Mouse (Mus musculus) bone marrow macrophage, adult 2 months (primary cell): ENCODE data around the gene Cd164l2. TPM values are rescaled to one million over a fixed set of nuclear protein-coding genes. Genes with fewer than 3 reads are reported as not detected.

Experiments used
- H3K27ac ChIP-seq: 2 replicates; pipeline ENCODE4 v1.5.1; 2012; ENCODE audit warnings: low read depth, low read length; ENCODE audit not compliant: insufficient read depth
- H3K4me1 ChIP-seq: 2 replicates; pipeline ENCODE4 v1.6.1; 2012; ENCODE audit warnings: low read length; ENCODE audit not compliant: control insufficient read depth, insufficient read depth
- H3K4me3 ChIP-seq: 2 replicates; pipeline ENCODE4 v1.5.1; 2012; ENCODE audit warnings: mild to moderate bottlenecking, low read length, moderate library complexity; ENCODE audit not compliant: insufficient read depth
- CTCF ChIP-seq: IDR thresholded peaks from 2 replicates; pipeline ENCODE4 v1.5.1; 2012; ENCODE audit warnings: low read depth, mild to moderate bottlenecking, low read length, moderate library complexity
- POLR2A ChIP-seq: IDR thresholded peaks from 2 replicates; pipeline ENCODE4 v1.6.1; 2012; ENCODE audit warnings: mild to moderate bottlenecking, low read depth, low read length, borderline replicate concordance
- polyA plus RNA-seq: library from polyadenylated mRNA; stranded (reverse); fragments of >200 nt; gene quantifications from 2 replicates; pipeline ENCODE4 v1.2.4, GENCODE M21; 2012; ENCODE audit not compliant: missing spikeins, insufficient read depth, insufficient read length

Cd164l2 gene
- polyA plus RNA-seq, 1 experiment = not detected

GRCm38 (mm10) chr4:133213661-133214060, 1.7 kb downstream of the Cd164l2 start:
- no peak overlapping the region for H3K4me3 ChIP-seq
- peaks cover 2% of the 10 kb centered on the region for H3K4me1 ChIP-seq
- H3K27ac ChIP-seq = no peak overlapping the region
- TF ChIP-seq CTCF = no peak
- TF ChIP-seq POLR2A = no peak

- H3K27ac ChIP-seq = no peak overlapping the region
- no peaks in the 10 kb centered on the region; the same call in 1 of the 2 replicates for H3K4me1 ChIP-seq
- H3K4me3 ChIP-seq = no peak overlapping the region
- TF ChIP-seq CTCF (peak; percentile 94), POLR2A (no peak)
These were observed 5.7 kb downstream of the Cd164l2 start for GRCm38 (mm10) chr4:133217641-133218040.

DNA sequence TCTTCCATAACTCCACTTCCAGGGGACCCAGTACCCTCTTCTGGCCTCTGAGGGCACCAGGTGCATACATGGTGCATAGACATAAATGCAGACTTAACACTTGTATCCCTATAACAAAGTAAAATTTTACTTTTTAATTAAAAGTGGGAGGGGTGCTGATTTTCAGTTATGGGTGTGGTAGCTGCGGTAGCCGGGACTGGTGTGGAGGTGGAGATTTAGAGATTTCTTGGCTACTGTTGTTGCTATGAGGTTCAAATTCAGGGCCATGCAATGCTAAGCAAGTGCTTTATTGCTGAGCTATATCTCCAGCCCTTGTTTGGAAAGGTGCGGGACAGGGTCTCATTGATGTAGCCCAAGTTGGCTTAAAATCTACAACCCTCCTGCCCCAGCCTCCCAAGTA, 6.8 kb downstream of the Cd164l2 start:
- no peaks in the 10 kb centered on the region for H3K4me1 ChIP-seq
- no peak overlapping the region for H3K4me3 ChIP-seq
- no peak overlapping the region for H3K27ac ChIP-seq
- TF ChIP-seq CTCF (no peak), POLR2A (no peak)

DNA sequence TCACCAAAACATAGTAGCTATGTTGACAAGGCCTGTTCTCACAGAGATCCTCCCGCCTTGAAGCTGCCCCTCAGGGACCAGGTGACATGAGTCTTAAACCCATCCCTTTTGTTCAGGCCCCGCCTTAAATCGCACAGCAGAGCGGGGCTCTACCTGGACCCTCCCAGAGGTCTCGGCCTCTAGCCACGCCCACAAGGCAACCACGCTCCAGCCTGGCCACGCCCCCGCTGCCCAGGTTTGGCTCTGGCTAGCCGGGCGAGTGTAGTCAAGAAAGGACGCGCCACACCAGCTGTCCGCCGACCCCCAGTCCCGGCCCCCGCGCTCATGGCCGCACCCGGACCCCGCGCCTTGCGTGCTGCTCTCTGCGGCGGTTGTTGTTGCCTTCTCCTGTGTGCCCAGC, 8.7 kb downstream of the Cd164l2 start:
- Histone ChIP-seq H3K27ac (no peak overlapping the region), H3K4me3 (no peak overlapping the region)
- TF ChIP-seq POLR2A = no peak
- no peak for TF ChIP-seq CTCF

DNA sequence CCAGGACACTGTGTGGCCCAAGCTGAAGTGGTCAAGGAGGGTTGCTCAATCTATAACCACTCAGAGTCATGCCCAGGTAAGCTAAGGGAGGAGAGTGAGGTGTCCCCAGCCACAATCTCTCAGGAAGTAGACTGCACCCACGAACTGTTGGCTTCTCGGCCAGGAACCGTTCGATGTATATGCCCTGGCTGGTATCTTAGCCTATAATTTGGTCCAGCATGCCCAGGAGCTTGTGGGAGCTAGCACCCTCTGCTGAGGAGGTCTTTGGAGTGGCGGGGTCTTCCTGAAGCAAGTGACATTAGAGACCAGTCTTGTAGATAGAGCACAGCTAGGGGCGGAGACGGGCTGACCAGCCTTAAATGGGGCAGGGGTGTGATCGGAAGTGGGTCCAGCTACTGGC, 9.8 kb downstream of the Cd164l2 start:
- TF ChIP-seq POLR2A (no peak), CTCF (no peak)

More for the DNA sequence above, 8.7 kb downstream of the Cd164l2 start:
- H3K4me1 ChIP-seq = no peaks in the 10 kb centered on the region

DNA sequence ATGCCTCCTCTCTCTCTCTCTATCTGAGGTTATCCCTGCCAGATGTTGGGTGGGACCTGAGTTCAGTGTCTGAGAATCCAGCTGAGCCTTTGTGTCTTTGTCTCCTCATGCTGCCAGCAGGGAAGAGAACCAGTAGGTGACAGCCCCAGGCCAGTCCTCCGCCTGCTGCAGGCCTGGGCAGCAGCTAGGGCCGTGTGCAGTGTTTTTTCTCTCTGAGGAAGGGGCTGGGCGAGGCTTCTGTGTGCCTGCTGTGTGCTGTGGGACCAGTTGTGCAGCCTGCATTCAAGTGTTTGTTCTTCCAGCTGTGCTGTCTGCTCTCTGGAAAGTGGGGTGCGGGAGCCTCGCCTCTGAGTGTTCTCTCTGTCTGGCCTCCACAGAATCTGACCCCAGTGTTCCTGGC, 11.9 kb downstream of the Cd164l2 start:
- no peaks in the 10 kb centered on the region for H3K4me1 ChIP-seq
- H3K4me3 ChIP-seq = no peak overlapping the region
- TF ChIP-seq POLR2A = no peak
- no peak overlapping the region for H3K27ac ChIP-seq

More for the DNA sequence above, 9.8 kb downstream of the Cd164l2 start:
- Histone ChIP-seq H3K27ac (no peak overlapping the region), H3K4me3 (no peak overlapping the region), H3K4me1 (no peaks in the 10 kb centered on the region)

DNA sequence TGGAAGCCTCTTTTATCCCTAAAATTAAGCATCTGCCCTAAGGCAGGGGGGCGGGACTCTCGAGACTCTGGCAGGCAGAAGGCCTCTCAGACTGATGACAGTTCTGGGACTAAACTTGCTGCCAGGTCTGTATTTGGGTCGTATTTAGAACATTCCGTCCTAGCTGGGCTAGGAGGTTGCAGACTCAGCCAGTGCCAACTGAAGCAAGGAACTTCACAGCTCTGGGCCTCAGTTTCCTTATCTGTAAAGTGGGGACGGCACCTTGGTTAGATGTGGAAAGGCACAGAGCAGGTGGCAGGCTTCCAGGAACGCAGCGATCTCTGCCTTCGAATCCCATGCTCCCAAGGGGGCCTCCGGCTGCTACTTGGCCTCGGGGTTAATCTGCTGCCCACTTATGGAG, 14.1 kb downstream of the Cd164l2 start:
- Histone ChIP-seq H3K4me1 (no peaks in the 10 kb centered on the region), H3K27ac (no peak overlapping the region), H3K4me3 (no peak overlapping the region)
- no peak for TF ChIP-seq POLR2A
- TF ChIP-seq CTCF = no peak

DNA sequence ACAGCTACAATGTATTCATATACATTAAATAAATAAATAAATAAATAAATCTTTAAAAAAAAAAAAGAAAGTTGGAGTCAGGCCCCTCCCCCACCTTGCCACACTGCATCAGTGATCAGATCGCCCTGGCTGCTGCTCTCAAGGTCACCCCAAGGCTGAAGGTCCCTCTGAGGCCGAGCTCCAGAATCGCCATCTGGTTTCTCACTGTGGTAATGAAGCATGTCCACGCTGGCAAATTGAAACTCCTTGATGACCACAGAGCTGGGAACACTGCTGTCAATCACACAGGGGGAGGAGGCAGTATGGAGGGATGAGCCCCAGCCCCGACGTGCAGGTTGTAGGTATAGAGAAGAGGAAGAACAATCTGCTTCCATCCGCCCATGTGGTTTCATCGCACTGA, 15.7 kb downstream of the Cd164l2 start:
- TF ChIP-seq POLR2A = no peak
- no peak for TF ChIP-seq CTCF
- Histone ChIP-seq H3K4me3 (no peak overlapping the region), H3K4me1 (no peaks in the 10 kb centered on the region), H3K27ac (no peak overlapping the region)

DNA sequence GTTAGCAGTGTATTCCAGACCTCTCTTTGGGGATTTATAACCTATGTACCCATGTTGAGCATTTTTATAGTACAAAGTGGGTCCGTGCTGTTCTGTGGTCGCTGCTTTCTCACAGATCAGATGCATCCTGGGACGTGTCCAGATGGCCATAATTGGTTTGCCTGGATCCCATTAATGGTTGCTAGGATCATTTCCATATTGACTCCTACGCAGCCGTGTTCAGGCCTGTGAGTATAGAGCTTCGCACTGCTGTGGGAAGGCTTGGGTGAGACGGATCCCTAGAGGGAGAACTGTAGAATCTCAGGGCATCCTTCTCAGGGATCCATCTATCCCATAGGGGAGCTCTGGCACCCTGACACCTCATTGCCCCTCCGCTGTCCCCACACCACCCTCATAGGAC, 17.7 kb downstream of the Cd164l2 start:
- H3K27ac ChIP-seq = no peak overlapping the region
- TF ChIP-seq POLR2A (no peak), CTCF (no peak)
- no peak overlapping the region for H3K4me3 ChIP-seq
- no peaks in the 10 kb centered on the region for H3K4me1 ChIP-seq

GRCm38 (mm10) chr4:133233285-133233976, 21.5 kb downstream of the Cd164l2 start:
- Histone ChIP-seq H3K4me1 (peaks cover 9% of the 10 kb centered on the region), H3K27ac (no peak overlapping the region), H3K4me3 (no peak overlapping the region)
- TF ChIP-seq CTCF (peak; percentile 80), POLR2A (no peak)

- H3K27ac ChIP-seq = no peak overlapping the region
- no peak overlapping the region for H3K4me3 ChIP-seq
- peaks cover 13% of the 10 kb centered on the region for H3K4me1 ChIP-seq
- TF ChIP-seq CTCF (no peak), POLR2A (no peak)
These were observed 22.8 kb downstream of the Cd164l2 start for GRCm38 (mm10) chr4:133234771-133235170.
